Mouse (Mus musculus) limb, embryonic 14.5 days (tissue): ENCODE measurements around the gene Aff4. TPM values are rescaled to one million over a fixed set of nuclear protein-coding genes. Genes with fewer than 3 reads are reported as not detected.
"Not testable (repeated sequence)": the region's sequence is repeated elsewhere in the genome, so short reads cannot be mapped to it uniquely, and the experiment has no call there.

Experiments used
- ATAC-seq: fragments of 200-750 bp; cut with Nextera tagmentation; 2 replicates; pipeline ENCODE4 v1.8.0; 2017; ENCODE audit warnings: low read depth, moderate number of reproducible peaks, moderate TSS enrichment; ENCODE audit not compliant: low FRiP score
- DNase-seq: peaks from one replicate; pipeline ENCODE4 v3.0.0-alpha.2; 2015; ENCODE audit warnings: low spot score
- H3K27ac ChIP-seq: fragments of 300-500 bp; sonication (generic); replicated peaks from 2 replicates; pipeline ENCODE4 v1.5.1; 2014; ENCODE audit warnings: low read depth, mild to moderate bottlenecking, low read length, moderate library complexity, mixed read lengths
- H3K27me3 ChIP-seq: fragments of 300-500 bp; sonication (generic); 2 replicates; pipeline ENCODE4 v1.6.1; 2014; ENCODE audit warnings: low read length, mixed read lengths; ENCODE audit not compliant: control insufficient read depth, insufficient read depth
- H3K36me3 ChIP-seq: fragments of 300-500 bp; sonication (generic); 2 replicates; pipeline ENCODE4 v1.6.1; 2014; ENCODE audit warnings: mild to moderate bottlenecking, low read length, moderate library complexity, mixed read lengths; ENCODE audit not compliant: control insufficient read depth, insufficient read depth
- H3K4me1 ChIP-seq: fragments of 300-500 bp; sonication (generic); 2 replicates; pipeline ENCODE4 v1.6.1; 2014; ENCODE audit warnings: antibody characterized with exemption, low read length, mixed read lengths; ENCODE audit not compliant: control insufficient read depth, insufficient read depth
- H3K4me2 ChIP-seq: fragments of 300-500 bp; sonication (generic); replicated peaks from 2 replicates; pipeline ENCODE4 v1.6.1; 2014; ENCODE audit warnings: low read depth, mild to moderate bottlenecking, low read length, moderate library complexity; ENCODE audit not compliant: severe bottlenecking
- H3K4me3 ChIP-seq: fragments of 300-500 bp; sonication (generic); replicated peaks from 2 replicates; pipeline ENCODE4 v1.5.1; 2014; ENCODE audit warnings: low read length
- H3K9ac ChIP-seq: fragments of 300-500 bp; sonication (generic); 2 replicates; pipeline ENCODE4 v1.6.1; 2014; ENCODE audit warnings: mild to moderate bottlenecking, low read depth, low read length, moderate library complexity; ENCODE audit not compliant: severe bottlenecking
- H3K9me3 ChIP-seq: fragments of 300-500 bp; sonication (generic); 2 replicates; pipeline ENCODE4 v1.6.1; 2016; ENCODE audit warnings: low read length; ENCODE audit not compliant: control insufficient read depth
- POLR2A ChIP-seq: fragments of 200-500 bp; IDR thresholded peaks from 2 replicates; pipeline ENCODE4 v1.8.0; 2012; ENCODE audit warnings: inconsistent platforms, mild to moderate bottlenecking, moderate library complexity, borderline replicate concordance; ENCODE audit not compliant: insufficient read depth, insufficient read length; ENCODE audit errors: extremely low read depth
- WGBS: fragments of 180-500 bp; shearing (Covaris S2); extraction: QIAGEN DNeasy Blood & Tissue Kit; methylation state at CpG from one replicate; pipeline ENCODE4 v1.1.7; 2014; 5-methylcytosine and 5-hydroxymethylcytosine counted together
- polyA plus RNA-seq, 2 experiments: library from polyadenylated mRNA; depleted of rRNA in 1 of 2; stranded (reverse) in 1 of 2; unstranded in 1 of 2; fragments of >200 nt; fragmentation: Nextera tagmentation in 1 of 2; extraction: Ambion mirVana in 1 of 2; gene quantifications; 2 replicates each; pipeline versions ENCODE4 v1.2.1 to v1.2.3; 2012 to 2014

Aff4 gene
- polyA plus RNA-seq, 2 experiments: 34.3 to 60.6 TPM

GRCm38 (mm10) chr11:53318041-53318440 is 32.6 kb upstream of the Aff4 start:
- H3K36me3 ChIP-seq: no peaks in the 10 kb centered on the region

GRCm38 (mm10) chr11:53318568-53318967 is 32.1 kb upstream of the Aff4 start:
- DNase-seq, H3K9me3 ChIP-seq, H3K9ac ChIP-seq, ATAC-seq, H3K27ac ChIP-seq, H3K27me3 ChIP-seq, H3K4me2 ChIP-seq, H3K4me1 ChIP-seq, H3K4me3 ChIP-seq, H3K36me3 ChIP-seq: not testable (repeated sequence)
- 91% methylated on average over 3 of the region's 3 CpGs for WGBS

More at GRCm38 (mm10) chr11:53318041-53318440, 32.6 kb upstream of the Aff4 start:
- Histone ChIP-seq H3K4me2 (no peak overlapping the region), H3K9me3 (no peaks in the 10 kb centered on the region), H3K4me1 (no peaks in the 10 kb centered on the region), H3K27me3 (no peaks in the 10 kb centered on the region), H3K9ac (no peak overlapping the region), H3K4me3 (no peak overlapping the region), H3K27ac (no peak overlapping the region)
- ATAC-seq: no peak
- DNase-seq: no peak
- WGBS: 62% methylated on average over 7 of the region's 7 CpGs
- TF ChIP-seq POLR2A: no peak

- not testable (repeated sequence) for H3K27ac ChIP-seq, H3K4me2 ChIP-seq, DNase-seq, H3K36me3 ChIP-seq, H3K27me3 ChIP-seq, H3K4me1 ChIP-seq, ATAC-seq, H3K9ac ChIP-seq, H3K9me3 ChIP-seq, H3K4me3 ChIP-seq
- WGBS: 91% methylated on average over 13 of the region's 13 CpGs
Observed at GRCm38 (mm10) chr11:53319867-53320266, 30.8 kb upstream of the Aff4 start.

- peak within 1 kb of the TSS; percentile 52 for H3K27ac ChIP-seq
- TF ChIP-seq POLR2A: peak; percentile 87; the same call in 1 of the 2 replicates
- DNase-seq (peak; percentile 92), ATAC-seq (peak; percentile 98)
- H3K4me3 ChIP-seq: peak within 1 kb of the TSS; percentile 75
- peak within 1 kb of the TSS; percentile 83 for H3K9ac ChIP-seq
- peak within 1 kb of the TSS; percentile 48 for H3K4me2 ChIP-seq
- H3K9me3 ChIP-seq: no peaks in the 10 kb centered on the region
- H3K4me1 ChIP-seq: peaks cover 6% of the 10 kb centered on the region; the same call in 1 of the 2 replicates
- WGBS: under 1% methylated on average over 21 of the region's 21 CpGs
- peaks cover 20% of the 10 kb centered on the region for H3K36me3 ChIP-seq
- no peaks in the 10 kb centered on the region for H3K27me3 ChIP-seq
Observed at GRCm38 (mm10) chr11:53324512-53324968, 26.1 kb upstream of the Aff4 start, which contains the start of gene Zcchc10. Gene Zcchc10, plus strand, starts transcription at chr11:53324679.

- H3K4me3 ChIP-seq: no peak overlapping the region
- H3K4me2 ChIP-seq: no peak overlapping the region
- no peak overlapping the region for H3K9ac ChIP-seq
- TF ChIP-seq POLR2A: no peak
- ATAC-seq: no peak
- 85% methylated on average over 7 of the region's 7 CpGs for WGBS
- H3K9me3 ChIP-seq: no peaks in the 10 kb centered on the region
- peaks cover 3% of the 10 kb centered on the region; the same call in 1 of the 2 replicates for H3K4me1 ChIP-seq
- H3K36me3 ChIP-seq: peaks cover 56% of the 10 kb centered on the region
- no peaks in the 10 kb centered on the region for H3K27me3 ChIP-seq
- no peak overlapping the region for H3K27ac ChIP-seq
- no peak for DNase-seq
Observed at GRCm38 (mm10) chr11:53330325-53330724, 20.3 kb upstream of the Aff4 start.

GRCm38 (mm10) chr11:53331121-53331520 is 19.5 kb upstream of the Aff4 start:
- H3K9ac ChIP-seq: no peak overlapping the region
- 94% methylated on average over 6 of the region's 6 CpGs for WGBS
- H3K27me3 ChIP-seq: no peaks in the 10 kb centered on the region

More at GRCm38 (mm10) chr11:53331121-53331520, 19.5 kb upstream of the Aff4 start:
- no peak overlapping the region for H3K4me3 ChIP-seq
- H3K4me2 ChIP-seq: no peak overlapping the region
- H3K4me1 ChIP-seq: no peaks in the 10 kb centered on the region
- no peaks in the 10 kb centered on the region for H3K9me3 ChIP-seq
- no peak for DNase-seq
- H3K27ac ChIP-seq: no peak overlapping the region
- ATAC-seq: no peak
- peaks cover 56% of the 10 kb centered on the region for H3K36me3 ChIP-seq
- TF ChIP-seq POLR2A: no peak
